Comparison of ENCODE assay signal across 8 mouse cellular contexts in the genomic region with DNA sequence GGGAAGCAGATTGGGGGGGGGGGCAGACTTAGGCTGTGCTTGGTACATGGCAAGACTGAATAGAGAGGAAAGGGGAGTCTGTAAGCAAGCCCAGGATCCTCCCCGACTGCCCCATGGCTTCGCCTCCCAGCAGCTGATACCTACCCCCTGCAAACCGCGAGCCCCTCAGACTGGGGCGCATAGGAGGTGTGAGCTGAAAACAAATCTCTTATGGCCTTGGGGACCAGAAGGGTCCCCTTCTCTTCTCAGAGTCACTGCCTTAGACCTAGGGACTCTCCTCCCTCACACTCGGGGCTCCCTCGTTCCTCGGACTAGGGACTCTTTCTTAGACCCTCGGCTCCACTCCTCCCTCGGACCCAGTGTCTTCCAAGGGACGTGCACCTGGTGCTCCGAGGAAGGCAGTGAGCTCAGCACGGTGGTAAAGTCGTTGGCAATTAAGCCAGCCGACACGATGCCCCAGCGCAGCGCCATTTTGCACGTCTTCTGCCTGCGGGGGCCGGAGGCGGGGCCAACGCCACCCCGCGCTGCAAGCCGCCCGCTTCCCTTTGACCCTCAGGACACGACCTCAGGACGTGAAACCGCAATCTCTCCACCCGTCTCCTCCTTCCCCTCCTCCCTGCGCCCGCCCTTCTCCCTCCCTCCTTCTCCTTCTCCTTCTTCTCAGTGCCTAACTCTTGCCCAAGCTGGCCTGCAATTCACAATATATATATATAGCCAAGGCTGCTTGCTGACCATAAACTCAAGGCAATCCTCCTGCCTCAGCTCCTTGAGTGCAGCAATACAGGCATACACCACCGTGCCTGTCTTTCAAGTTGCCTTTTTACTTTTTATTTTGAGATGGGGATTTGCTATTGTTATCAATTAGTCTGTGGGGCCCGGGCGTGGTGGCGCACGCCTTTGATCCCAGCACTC. TPM values are rescaled to one million over a fixed set of nuclear protein-coding genes. Genes with fewer than 3 reads are reported as not detected.
A peak's percentile ranks its signal among the peaks of the same experiment; 100 is the strongest.
DNase-seq lines count a peak whose midpoint lies in the region; ATAC-seq lines count a peak whose summit lies in the region.

TSS of gene Dhdh (minus strand) at position 513 of the 912 bp plus-strand sequence.

- intact Hi-C loops in left cerebral cortex, postnatal 25 days (cut with DNase I): no loop called here

- 7% methylated on average over 37 of the region's 38 CpGs for WGBS in forebrain, embryonic 15.5 days
- WGBS in hindbrain, embryonic 10.5 days: 6% methylated on average over 38 of the region's 38 CpGs

- H3K4me3 ChIP-seq in forebrain, embryonic 15.5 days: peak within 1 kb of the TSS; percentile 39
- peak within 1 kb of the TSS; percentile 64 for H3K4me3 ChIP-seq in hindbrain, embryonic 10.5 days
- peak within 1 kb of the TSS; percentile 89 for H3K4me3 ChIP-seq in megakaryocyte, embryonic 14.5 days (replicated peaks)

- H3K4me2 ChIP-seq in forebrain, embryonic 15.5 days (replicated peaks): peak within 1 kb of the TSS; percentile 81

- no peaks in the 10 kb centered on the region for H3K27me3 ChIP-seq in forebrain, embryonic 15.5 days
- H3K27me3 ChIP-seq in hindbrain, embryonic 10.5 days (ENCODE audit: insufficient read depth, poor library complexity, severe bottlenecking): no peaks in the 10 kb centered on the region
- peaks cover 11% of the 10 kb centered on the region for H3K27me3 ChIP-seq in megakaryocyte, embryonic 14.5 days (replicated peaks)

- H3K27ac ChIP-seq in forebrain, embryonic 15.5 days (replicated peaks): peak within 1 kb of the TSS; percentile 68
- H3K27ac ChIP-seq in hindbrain, embryonic 10.5 days: peak within 1 kb of the TSS; percentile 89

- ATAC-seq in forebrain, embryonic 15.5 days (replicated peaks): peak; percentile 71

- DNase-seq in ES-CJ7 (ENCODE audit: low read depth, low spot score): peak; percentile 64
- peak; percentile 77 for DNase-seq in cerebellum, adult 11-12 months
- DNase-seq in hindbrain, embryonic 10.5 days (ENCODE audit: low spot score): peak; percentile 76
- peak; percentile 35 to 38 for DNase-seq in left cerebral cortex, postnatal 25 days (ENCODE audit: low spot score in 2 of 2)
- peak; percentile 30 for DNase-seq in retina, postnatal 7 days (ENCODE audit: low read depth, low spot score)
- DNase-seq in c-Kit-positive CD71-positive TER-119-positive erythroid progenitor cells, embryonic 14.5 days (ENCODE audit: low spot score): no peak

- H3K9me3 ChIP-seq in forebrain, embryonic 15.5 days: no peaks in the 10 kb centered on the region
- H3K9me3 ChIP-seq in hindbrain, embryonic 10.5 days: no peaks in the 10 kb centered on the region
- no peaks in the 10 kb centered on the region for H3K9me3 ChIP-seq in megakaryocyte, embryonic 14.5 days

- H3K4me1 ChIP-seq in forebrain, embryonic 15.5 days: peaks cover 16% of the 10 kb centered on the region
- H3K4me1 ChIP-seq in hindbrain, embryonic 10.5 days (replicated peaks): peaks cover 36% of the 10 kb centered on the region
- H3K4me1 ChIP-seq in megakaryocyte, embryonic 14.5 days: peaks cover 56% of the 10 kb centered on the region

- peaks cover 8% of the 10 kb centered on the region for H3K36me3 ChIP-seq in forebrain, embryonic 15.5 days
- peaks cover 31% of the 10 kb centered on the region for H3K36me3 ChIP-seq in hindbrain, embryonic 10.5 days
- peaks cover 19% of the 10 kb centered on the region for H3K36me3 ChIP-seq in megakaryocyte, embryonic 14.5 days (replicated peaks; ENCODE audit: low read length)

- peak within 1 kb of the TSS; percentile 56 for H3K9ac ChIP-seq in forebrain, embryonic 15.5 days (replicated peaks)

RNA-seq across cellular contexts. Expression of gene Dhdh, which starts in this region (rescaled TPM):
- polyA plus RNA-seq in forebrain, embryonic 15.5 days (2015; fragmentation: Nextera tagmentation; extraction: Ambion mirVana): 2.3 and 2.6 TPM in 2 replicates
- polyA plus RNA-seq in hindbrain, embryonic 10.5 days (2016; fragmentation: Nextera tagmentation; extraction: Ambion mirVana): 4.8 and 6.7 TPM in 2 replicates
- total RNA-seq in left cerebral cortex, postnatal 25 days (2021): 1 to 10 TPM; 2.7 to 4.0 TPM
- polyA plus RNA-seq in megakaryocyte, embryonic 14.5 days (2012; ENCODE audit: insufficient read depth, low replicate concordance): 0.23 and 0.70 TPM in 2 replicates

Comparison
In these comparisons a context has a peak if more than half of its experiments do, and no peak if none do; other contexts are left out.
1. H3K4me3 ChIP-seq: peak in every context shown above with its lines; median percentile 89 in megakaryocyte, embryonic 14.5 days; 64 in hindbrain, embryonic 10.5 days; 39 in forebrain, embryonic 15.5 days.